Mouse (Mus musculus) liver, postnatal 0 days (tissue): ENCODE results near the gene Gm10282. TPM values are rescaled to one million over a fixed set of nuclear protein-coding genes. Genes with fewer than 3 reads are reported as not detected.
A peak's percentile ranks its signal among the peaks of the same experiment; 100 is the strongest.

Experiments used
- ATAC-seq: fragments of 200-750 bp; cut with Nextera tagmentation; 2 replicates; pipeline ENCODE4 v1.8.0; 2017; ENCODE audit warnings: mild to moderate bottlenecking, moderate library complexity
- DNase-seq: peaks from one replicate; pipeline ENCODE4 v3.0.0-alpha.2; 2016
- H3K27ac ChIP-seq: fragments of 300-500 bp; sonication (generic); 2 replicates; pipeline ENCODE4 v1.5.1; 2014; ENCODE audit warnings: antibody characterized with exemption, moderate library complexity, mild to moderate bottlenecking, low read depth
- H3K27me3 ChIP-seq: fragments of 300-500 bp; sonication (generic); 2 replicates; pipeline ENCODE4 v1.6.1; 2014; ENCODE audit warnings: low read length, control low read depth, mixed read lengths; ENCODE audit not compliant: insufficient read depth
- H3K36me3 ChIP-seq: fragments of 300-500 bp; sonication (generic); replicated peaks from 2 replicates; pipeline ENCODE4 v1.6.1; 2014; ENCODE audit warnings: mild to moderate bottlenecking, control low read depth, low read length, moderate library complexity, mixed read lengths; ENCODE audit not compliant: insufficient read depth
- H3K4me1 ChIP-seq: fragments of 300-500 bp; sonication (generic); 2 replicates; pipeline ENCODE4 v1.6.1; 2014; ENCODE audit warnings: antibody characterized with exemption, mild to moderate bottlenecking, control low read depth; ENCODE audit not compliant: insufficient read depth
- H3K4me2 ChIP-seq: fragments of 300-500 bp; sonication (generic); 2 replicates; pipeline ENCODE4 v1.6.1; 2014; ENCODE audit warnings: low read depth, mild to moderate bottlenecking, low read length, moderate library complexity, mixed read lengths
- H3K4me3 ChIP-seq: fragments of 300-500 bp; sonication (generic); 2 replicates; pipeline ENCODE4 v1.5.1; 2014; ENCODE audit warnings: low read depth, low read length
- H3K9ac ChIP-seq: fragments of 300-500 bp; sonication (generic); replicated peaks from 2 replicates; pipeline ENCODE4 v1.6.1; 2014; ENCODE audit warnings: mild to moderate bottlenecking, moderate library complexity
- H3K9me3 ChIP-seq: fragments of 300-500 bp; sonication (generic); 2 replicates; pipeline ENCODE4 v1.6.1; 2016; ENCODE audit warnings: mild to moderate bottlenecking, control low read depth, low read length, mixed read lengths
- CTCF ChIP-seq: sonication (generic); IDR thresholded peaks from 2 replicates; pipeline ENCODE4 v1.5.1; 2016; ENCODE audit warnings: antibody characterized with exemption, low read depth
- EP300 ChIP-seq: IDR thresholded peaks from 2 replicates; pipeline ENCODE4 v1.6.1; 2016; ENCODE audit warnings: antibody characterized with exemption, low read depth, mild to moderate bottlenecking
- WGBS: fragments of 180-500 bp; shearing (Covaris S2); extraction: QIAGEN DNeasy Blood & Tissue Kit; methylation state at CpG from one replicate; pipeline ENCODE4 v1.1.7; 2014; ENCODE audit not compliant: insufficient replicate concordance; 5-methylcytosine and 5-hydroxymethylcytosine counted together
- polyA plus RNA-seq: library from polyadenylated mRNA; unstranded; fragments of >200 nt; fragmentation: Nextera tagmentation; extraction: Ambion mirVana; gene quantifications from 2 replicates; pipeline ENCODE4 v1.2.1, GENCODE M21; 2015

Gene Gm10282
- polyA plus RNA-seq, 1 experiment from 2014 or later: 6.4 TPM

- DNase-seq (no peak), ATAC-seq (peak; percentile 47)
- WGBS: 58% methylated on average over 8 of the region's 8 CpGs
- TF ChIP-seq CTCF: no peak
- TF ChIP-seq EP300: no peak
- no peaks in the 10 kb centered on the region for H3K27me3 ChIP-seq
- peak overlapping the region; percentile 35 for H3K4me2 ChIP-seq
- 0 out of 2 replicates have a peak overlapping the region, but pooled peaks have one; percentile 0 for H3K9ac ChIP-seq
- peak overlapping the region; percentile 74 for H3K27ac ChIP-seq
- peaks cover 10% of the 10 kb centered on the region for H3K4me1 ChIP-seq
- H3K36me3 ChIP-seq: no peaks in the 10 kb centered on the region
- peak overlapping the region; percentile 14; the same call in 1 of the 2 replicates for H3K4me3 ChIP-seq
- no peaks in the 10 kb centered on the region for H3K9me3 ChIP-seq
Observed at GRCm38 (mm10) chr8:72302986-72303612, 2.0 kb downstream of the Gm10282 start.

- no peak overlapping the region for H3K4me3 ChIP-seq
- H3K4me2 ChIP-seq: no peak overlapping the region
- H3K36me3 ChIP-seq: no peaks in the 10 kb centered on the region
- no peaks in the 10 kb centered on the region for H3K9me3 ChIP-seq
- H3K27me3 ChIP-seq: no peaks in the 10 kb centered on the region
- no peak for DNase-seq
- WGBS: 68% methylated on average over 5 of the region's 5 CpGs
- H3K27ac ChIP-seq: no peak overlapping the region
- H3K4me1 ChIP-seq: peaks cover 5% of the 10 kb centered on the region
- no peak overlapping the region for H3K9ac ChIP-seq
- TF ChIP-seq CTCF (no peak), EP300 (no peak)
- no peak for ATAC-seq
Observed at GRCm38 (mm10) chr8:72301497-72301896, 3.6 kb downstream of the Gm10282 start.

GRCm38 (mm10) chr8:72300654-72301400 is 4.2 kb downstream of the Gm10282 start:
- H3K9me3 ChIP-seq: no peaks in the 10 kb centered on the region
- no peak for ATAC-seq
- H3K4me1 ChIP-seq: peaks cover 9% of the 10 kb centered on the region
- H3K27ac ChIP-seq: no peak overlapping the region
- no peak overlapping the region for H3K4me2 ChIP-seq
- H3K9ac ChIP-seq: no peak overlapping the region
- no peak for DNase-seq
- WGBS: 76% methylated on average over 9 of the region's 9 CpGs
- no peaks in the 10 kb centered on the region for H3K27me3 ChIP-seq
- no peak overlapping the region for H3K4me3 ChIP-seq
- no peaks in the 10 kb centered on the region for H3K36me3 ChIP-seq
- TF ChIP-seq CTCF: no peak
- no peak for TF ChIP-seq EP300

GRCm38 (mm10) chr8:72298928-72299327 is 6.1 kb downstream of the Gm10282 start:
- no peaks in the 10 kb centered on the region for H3K9me3 ChIP-seq
- no peak for ATAC-seq
- 92% methylated on average over 1 of the region's 1 CpGs for WGBS

GRCm38 (mm10) chr8:72296561-72296960 is 8.5 kb downstream of the Gm10282 start:
- DNase-seq (no peak), ATAC-seq (no peak)
- 86% methylated on average over 7 of the region's 8 CpGs for WGBS
- H3K27me3 ChIP-seq: no peaks in the 10 kb centered on the region
- H3K4me1 ChIP-seq: peaks cover 14% of the 10 kb centered on the region
- H3K9ac ChIP-seq: no peak overlapping the region
- H3K4me3 ChIP-seq: no peak overlapping the region
- no peak overlapping the region for H3K4me2 ChIP-seq
- H3K9me3 ChIP-seq: no peaks in the 10 kb centered on the region
- H3K27ac ChIP-seq: peak overlapping the region; percentile 22; the same call in 1 of the 2 replicates
- H3K36me3 ChIP-seq: no peaks in the 10 kb centered on the region
- TF ChIP-seq CTCF (no peak), EP300 (no peak)

More at GRCm38 (mm10) chr8:72298928-72299327, 6.1 kb downstream of the Gm10282 start:
- H3K36me3 ChIP-seq: no peaks in the 10 kb centered on the region
- DNase-seq: no peak
- TF ChIP-seq EP300 (no peak), CTCF (no peak)
- no peak overlapping the region for H3K4me2 ChIP-seq
- H3K4me1 ChIP-seq: peaks cover 20% of the 10 kb centered on the region
- no peak overlapping the region for H3K4me3 ChIP-seq
- no peak overlapping the region for H3K9ac ChIP-seq
- no peak overlapping the region for H3K27ac ChIP-seq
- H3K27me3 ChIP-seq: no peaks in the 10 kb centered on the region

- Histone ChIP-seq H3K4me3 (no peak overlapping the region), H3K4me2 (peak overlapping the region; percentile 19; the same call in 1 of the 2 replicates), H3K4me1 (peaks cover 14% of the 10 kb centered on the region), H3K9me3 (no peaks in the 10 kb centered on the region), H3K36me3 (no peaks in the 10 kb centered on the region), H3K27me3 (no peaks in the 10 kb centered on the region), H3K9ac (no peak overlapping the region), H3K27ac (peak overlapping the region; percentile 81)
- peak; percentile 85 for ATAC-seq
- DNase-seq: peak; percentile 43
- WGBS: 31% methylated on average over 8 of the region's 8 CpGs
- TF ChIP-seq EP300: peak; percentile 74; the same call in 1 of the 2 replicates
- TF ChIP-seq CTCF: no peak
Observed at GRCm38 (mm10) chr8:72295679-72296078, 9.4 kb downstream of the Gm10282 start.
